Mouse (Mus musculus): ENCODE measurements around the gene Fkbp2. TPM values are rescaled to one million over a fixed set of nuclear protein-coding genes. Genes with fewer than 3 reads are reported as not detected.

The Fkbp2 gene
- polyA plus RNA-seq, 1 experiment from 2014 or later = 120 TPM

- H3K4me2 ChIP-seq = peak overlapping the region; percentile 90
- no peak for ATAC-seq (replicated peaks)
- peaks cover 23% of the 10 kb centered on the region for H3K4me1 ChIP-seq
- no peaks in the 10 kb centered on the region for H3K27me3 ChIP-seq (replicated peaks)
- H3K27ac ChIP-seq = peak overlapping the region; percentile 94
- H3K9ac ChIP-seq = peak overlapping the region; percentile 61
- peak overlapping the region; percentile 62 for H3K4me3 ChIP-seq
- H3K9me3 ChIP-seq = no peaks in the 10 kb centered on the region
- H3K36me3 ChIP-seq (replicated peaks) = no peaks in the 10 kb centered on the region
- 19% methylated on average over 3 of the region's 3 CpGs for WGBS
Observed at GRCm38 (mm10) chr19:6952712-6953037, 27.6 kb downstream of the Fkbp2 start.

GRCm38 (mm10) chr19:6951994-6952711 is 28.1 kb downstream of the Fkbp2 start:
- Histone ChIP-seq H3K27me3 (replicated peaks) (no peaks in the 10 kb centered on the region), H3K4me2 (peak overlapping the region; percentile 90), H3K9ac (peak overlapping the region; percentile 61), H3K4me3 (peak overlapping the region; percentile 62), H3K36me3 (replicated peaks) (no peaks in the 10 kb centered on the region), H3K27ac (peak overlapping the region; percentile 94), H3K4me1 (peaks cover 23% of the 10 kb centered on the region), H3K9me3 (no peaks in the 10 kb centered on the region)
- WGBS = 4% methylated on average over 31 of the region's 31 CpGs
- peak; percentile 35 for ATAC-seq (replicated peaks)

DNA sequence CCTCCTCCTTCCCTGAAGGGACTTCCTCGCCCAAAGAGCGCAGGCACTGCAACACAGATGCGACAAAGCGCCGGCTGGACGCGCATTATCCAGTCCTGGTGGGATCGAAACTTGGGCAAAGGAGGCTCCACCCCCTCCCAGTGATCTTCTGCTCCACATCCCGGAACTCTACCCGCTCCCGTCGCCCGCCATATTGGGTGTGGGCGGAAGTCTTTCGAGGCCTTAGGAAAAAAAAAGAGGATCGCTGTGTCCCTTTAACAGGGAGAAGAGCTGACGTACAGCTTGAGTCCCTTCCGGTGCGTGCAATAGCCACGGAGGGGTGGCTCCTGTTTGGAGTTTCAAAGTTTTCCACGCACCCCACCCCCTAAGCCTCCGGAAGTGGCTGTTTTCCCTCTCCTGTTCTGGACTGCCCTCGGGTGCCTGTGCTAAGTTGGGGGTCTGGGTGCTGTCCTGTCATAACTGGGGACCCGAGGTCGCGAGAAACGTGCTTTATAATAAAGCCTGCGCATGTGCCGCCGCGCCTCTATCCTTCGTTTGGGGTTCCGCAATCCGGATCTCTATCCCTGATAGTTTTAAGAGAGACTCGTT is 28.8 kb downstream of the Fkbp2 start:
- peak; percentile 86 for ATAC-seq (replicated peaks)
- under 1% methylated on average over 35 of the region's 35 CpGs for WGBS
- H3K4me1 ChIP-seq = peaks cover 23% of the 10 kb centered on the region
- H3K36me3 ChIP-seq (replicated peaks) = no peaks in the 10 kb centered on the region
- no peaks in the 10 kb centered on the region for H3K9me3 ChIP-seq
- H3K9ac ChIP-seq = peak overlapping the region; percentile 69
- peak overlapping the region; percentile 62 for H3K4me3 ChIP-seq
- H3K27me3 ChIP-seq (replicated peaks) = no peaks in the 10 kb centered on the region
- H3K4me2 ChIP-seq = peak overlapping the region; percentile 90
- H3K27ac ChIP-seq = peak overlapping the region; percentile 94

DNA sequence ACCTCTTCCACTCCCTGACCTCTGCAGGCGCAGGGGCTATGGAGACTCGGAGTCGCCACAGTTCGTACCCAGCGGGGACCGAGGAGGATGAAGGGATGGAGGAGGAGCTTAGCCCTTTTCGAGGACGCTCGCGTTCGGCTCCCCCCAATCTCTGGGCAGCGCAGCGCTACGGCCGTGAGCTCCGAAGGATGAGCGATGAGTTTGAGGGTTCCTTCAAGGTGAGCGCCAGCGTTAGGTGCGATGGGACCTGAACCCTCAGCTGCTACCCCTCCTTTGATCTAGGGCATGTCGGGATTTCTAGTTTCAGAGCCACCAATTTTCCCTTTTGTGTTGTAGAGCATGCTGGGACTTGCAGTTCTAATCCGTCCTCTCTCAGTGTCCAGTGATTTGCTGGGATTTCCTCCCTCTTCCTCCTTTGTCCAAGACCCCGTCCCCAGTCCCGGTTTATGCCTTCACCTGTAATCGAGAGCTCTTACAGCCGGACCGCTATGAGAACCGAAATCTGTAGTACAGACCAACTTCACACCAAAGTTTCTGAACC is 29.6 kb downstream of the Fkbp2 start:
- no peaks in the 10 kb centered on the region for H3K27me3 ChIP-seq (replicated peaks)
- under 1% methylated on average over 28 of the region's 28 CpGs for WGBS
- peak overlapping the region; percentile 62 for H3K4me3 ChIP-seq
- peak overlapping the region; percentile 69 for H3K9ac ChIP-seq
- no peaks in the 10 kb centered on the region for H3K9me3 ChIP-seq
- 0 out of 2 replicates have a peak, but pooled peaks cover 3% of the 10 kb centered on the region for H3K36me3 ChIP-seq (replicated peaks)
- H3K27ac ChIP-seq = peak overlapping the region; percentile 94
- ATAC-seq (replicated peaks) = peak; percentile 57
- peaks cover 23% of the 10 kb centered on the region for H3K4me1 ChIP-seq
- peak overlapping the region; percentile 90 for H3K4me2 ChIP-seq

GRCm38 (mm10) chr19:6949951-6950350 is 30.4 kb downstream of the Fkbp2 start:
- Histone ChIP-seq H3K4me1 (peaks cover 23% of the 10 kb centered on the region), H3K27ac (peak overlapping the region; percentile 94; the same call in 1 of the 2 replicates), H3K9ac (peak overlapping the region; percentile 69), H3K27me3 (replicated peaks) (no peaks in the 10 kb centered on the region), H3K9me3 (no peaks in the 10 kb centered on the region), H3K4me3 (peak overlapping the region; percentile 62), H3K4me2 (peak overlapping the region; percentile 90), H3K36me3 (replicated peaks) (0 out of 2 replicates have a peak, but pooled peaks cover 3% of the 10 kb centered on the region)
- no peak for ATAC-seq (replicated peaks)
- 51% methylated on average over 5 of the region's 5 CpGs for WGBS

GRCm38 (mm10) chr19:6949532-6949931 is 30.8 kb downstream of the Fkbp2 start:
- H3K9me3 ChIP-seq = no peaks in the 10 kb centered on the region
- no peak overlapping the region for H3K9ac ChIP-seq
- no peak overlapping the region for H3K4me2 ChIP-seq
- no peak overlapping the region for H3K27ac ChIP-seq
- 0 out of 2 replicates have a peak, but pooled peaks cover 3% of the 10 kb centered on the region for H3K36me3 ChIP-seq (replicated peaks)
- H3K4me1 ChIP-seq = peaks cover 23% of the 10 kb centered on the region
- no peaks in the 10 kb centered on the region for H3K27me3 ChIP-seq (replicated peaks)
- no peak for ATAC-seq (replicated peaks)
- WGBS = 89% methylated on average over 5 of the region's 5 CpGs
- H3K4me3 ChIP-seq = no peak overlapping the region; the same call in 1 of the 2 replicates

- no peak overlapping the region for H3K27ac ChIP-seq
- ATAC-seq (replicated peaks) = no peak
- peaks cover 26% of the 10 kb centered on the region for H3K4me1 ChIP-seq
- 83% methylated on average over 4 of the region's 4 CpGs for WGBS
- H3K27me3 ChIP-seq (replicated peaks) = no peaks in the 10 kb centered on the region
- H3K9me3 ChIP-seq = no peaks in the 10 kb centered on the region
- H3K36me3 ChIP-seq (replicated peaks) = 0 out of 2 replicates have a peak, but pooled peaks cover 3% of the 10 kb centered on the region
- H3K4me3 ChIP-seq = no peak overlapping the region
- no peak overlapping the region for H3K9ac ChIP-seq
- H3K4me2 ChIP-seq = no peak overlapping the region
Observed at GRCm38 (mm10) chr19:6948186-6948585, 32.1 kb downstream of the Fkbp2 start.

- Histone ChIP-seq H3K4me2 (no peak overlapping the region), H3K27me3 (replicated peaks) (no peaks in the 10 kb centered on the region), H3K9ac (no peak overlapping the region), H3K36me3 (replicated peaks) (0 out of 2 replicates have a peak, but pooled peaks cover 3% of the 10 kb centered on the region), H3K4me1 (peaks cover 26% of the 10 kb centered on the region), H3K9me3 (no peaks in the 10 kb centered on the region), H3K4me3 (no peak overlapping the region), H3K27ac (no peak overlapping the region)
- ATAC-seq (replicated peaks) = no peak
- WGBS = 57% methylated on average over 4 of the region's 4 CpGs
Observed at GRCm38 (mm10) chr19:6947742-6948141, 32.6 kb downstream of the Fkbp2 start.

GRCm38 (mm10) chr19:6943709-6944108 is 36.6 kb downstream of the Fkbp2 start:
- no peak overlapping the region for H3K4me2 ChIP-seq
- H3K4me1 ChIP-seq = peaks cover 34% of the 10 kb centered on the region
- no peak for ATAC-seq (replicated peaks)
- 0 out of 2 replicates have a peak, but pooled peaks cover 3% of the 10 kb centered on the region for H3K36me3 ChIP-seq (replicated peaks)
- H3K27ac ChIP-seq = no peak overlapping the region
- no peaks in the 10 kb centered on the region for H3K27me3 ChIP-seq (replicated peaks)
- no peaks in the 10 kb centered on the region for H3K9me3 ChIP-seq
- WGBS = 94% methylated on average over 6 of the region's 6 CpGs
- no peak overlapping the region for H3K4me3 ChIP-seq
- no peak overlapping the region for H3K9ac ChIP-seq

GRCm38 (mm10) chr19:6942764-6943163 is 37.5 kb downstream of the Fkbp2 start:
- peak overlapping the region; percentile 68 for H3K4me3 ChIP-seq
- 28% methylated on average over 5 of the region's 5 CpGs for WGBS
- no peaks in the 10 kb centered on the region for H3K27me3 ChIP-seq (replicated peaks)
- peaks cover 39% of the 10 kb centered on the region for H3K4me1 ChIP-seq
- H3K27ac ChIP-seq = peak overlapping the region; percentile 95
- peak overlapping the region; percentile 90 for H3K9ac ChIP-seq
- H3K36me3 ChIP-seq (replicated peaks) = 0 out of 2 replicates have a peak, but pooled peaks cover 3% of the 10 kb centered on the region
- no peaks in the 10 kb centered on the region for H3K9me3 ChIP-seq
- peak overlapping the region; percentile 97 for H3K4me2 ChIP-seq
- peak; percentile 4; the same call in 1 of the 2 replicates for ATAC-seq (replicated peaks)

GRCm38 (mm10) chr19:6942249-6942691 is 38.0 kb downstream of the Fkbp2 start, which contains the start of gene Gpr137:
TSS of gene Gpr137 (minus strand) at chr19:6942480.
- peak; percentile 88 for ATAC-seq (replicated peaks)
- H3K4me2 ChIP-seq = peak within 1 kb of the TSS; percentile 97
- peak within 1 kb of the TSS; percentile 95 for H3K27ac ChIP-seq
- H3K36me3 ChIP-seq (replicated peaks) = 0 out of 2 replicates have a peak, but pooled peaks cover 3% of the 10 kb centered on the region
- peaks cover 39% of the 10 kb centered on the region for H3K4me1 ChIP-seq
- peak within 1 kb of the TSS; percentile 68 for H3K4me3 ChIP-seq
- no peaks in the 10 kb centered on the region for H3K27me3 ChIP-seq (replicated peaks)
- WGBS = under 1% methylated on average over 27 of the region's 27 CpGs
- no peaks in the 10 kb centered on the region for H3K9me3 ChIP-seq
- H3K9ac ChIP-seq = peak within 1 kb of the TSS; percentile 90

Data from midbrain, embryonic 15.5 days (tissue).